Mouse (Mus musculus) midbrain, embryonic 11.5 days (tissue): ENCODE data around the gene Pik3cd. TPM values are rescaled to one million over a fixed set of nuclear protein-coding genes. Genes with fewer than 3 reads are reported as not detected.
A peak's percentile ranks its signal among the peaks of the same experiment; 100 is the strongest.

Experiments
- ATAC-seq: fragments of 200-750 bp; cut with Nextera tagmentation; 2 replicates; pipeline ENCODE4 v1.8.0; 2017; ENCODE audit warnings: moderate TSS enrichment, moderate library complexity; ENCODE audit not compliant: low FRiP score
- DNase-seq: peaks from one replicate; pipeline ENCODE4 v3.0.0; 2015; ENCODE audit warnings: low spot score; ENCODE audit errors: missing footprints
- H3K27ac ChIP-seq: fragments of 300-500 bp; sonication (generic); 2 replicates; pipeline ENCODE4 v1.5.1; 2014; ENCODE audit warnings: low read depth, low read length
- H3K27me3 ChIP-seq: fragments of 300-500 bp; sonication (generic); 2 replicates; pipeline ENCODE4 v1.6.1; 2014; ENCODE audit warnings: mild to moderate bottlenecking, low read length, moderate library complexity, mixed read lengths; ENCODE audit not compliant: control insufficient read depth, insufficient read depth
- H3K36me3 ChIP-seq: fragments of 300-500 bp; sonication (generic); 2 replicates; pipeline ENCODE4 v1.6.1; 2014; ENCODE audit warnings: mild to moderate bottlenecking, low read length, moderate library complexity, mixed read lengths; ENCODE audit not compliant: control insufficient read depth, insufficient read depth
- H3K4me1 ChIP-seq: fragments of 300-500 bp; sonication (generic); 2 replicates; pipeline ENCODE4 v1.6.1; 2014; ENCODE audit warnings: low read length; ENCODE audit not compliant: control insufficient read depth, insufficient read depth
- H3K4me2 ChIP-seq: fragments of 300-500 bp; sonication (generic); 2 replicates; pipeline ENCODE4 v1.6.1; 2014; ENCODE audit warnings: mild to moderate bottlenecking, moderate library complexity
- H3K4me3 ChIP-seq: fragments of 300-500 bp; sonication (generic); 2 replicates; pipeline ENCODE4 v1.5.1; 2014; ENCODE audit warnings: low read depth, low read length
- H3K9ac ChIP-seq: fragments of 300-500 bp; sonication (generic); 2 replicates; pipeline ENCODE4 v1.6.1; 2014; ENCODE audit warnings: low read length
- H3K9me3 ChIP-seq: fragments of 300-500 bp; sonication (generic); 2 replicates; pipeline ENCODE4 v1.6.1; 2016; ENCODE audit warnings: low read length; ENCODE audit not compliant: control insufficient read depth
- WGBS: fragments of 180-500 bp; shearing (Covaris S2); extraction: QIAGEN DNeasy Blood & Tissue Kit; methylation state at CpG from one replicate; pipeline ENCODE4 v1.1.7; 2014; 5-methylcytosine and 5-hydroxymethylcytosine counted together
- polyA plus RNA-seq: library from polyadenylated mRNA; unstranded; fragments of >200 nt; fragmentation: Nextera tagmentation; extraction: Ambion mirVana; gene quantifications from 2 replicates; pipeline ENCODE4 v1.2.1, GENCODE M21; 2014

Pik3cd gene
- polyA plus RNA-seq, 1 experiment from 2014 or later = 8.7 TPM

DNA sequence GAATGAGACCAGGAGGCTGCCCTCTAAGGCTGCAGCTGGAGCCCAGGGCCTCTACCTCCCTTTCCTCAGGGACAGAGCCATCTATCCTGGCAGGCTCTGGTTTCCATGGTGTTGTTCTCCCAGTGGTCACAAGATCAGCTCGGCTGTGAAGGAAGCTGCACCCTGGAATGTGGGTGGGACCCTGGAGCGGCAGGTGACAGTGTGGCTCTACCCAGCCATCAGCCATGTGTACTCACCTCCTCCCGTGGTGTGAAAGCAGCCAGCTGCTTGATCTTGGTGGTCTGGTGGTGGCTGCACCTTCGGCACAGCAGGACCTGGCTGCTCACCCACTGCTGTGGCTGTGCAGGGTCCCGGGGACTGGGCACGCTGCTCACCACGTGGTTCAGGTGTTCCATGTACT lies 28.5 kb upstream of the Pik3cd start:
- no peaks in the 10 kb centered on the region for H3K27me3 ChIP-seq
- ATAC-seq (no peak), DNase-seq (no peak)
- H3K4me3 ChIP-seq = no peak overlapping the region
- H3K27ac ChIP-seq = no peak overlapping the region
- no peak overlapping the region for H3K9ac ChIP-seq
- H3K4me1 ChIP-seq = peaks cover 19% of the 10 kb centered on the region
- peaks cover 27% of the 10 kb centered on the region for H3K36me3 ChIP-seq
- 86% methylated on average over 7 of the region's 7 CpGs for WGBS
- no peak overlapping the region for H3K4me2 ChIP-seq
- H3K9me3 ChIP-seq = no peaks in the 10 kb centered on the region

DNA sequence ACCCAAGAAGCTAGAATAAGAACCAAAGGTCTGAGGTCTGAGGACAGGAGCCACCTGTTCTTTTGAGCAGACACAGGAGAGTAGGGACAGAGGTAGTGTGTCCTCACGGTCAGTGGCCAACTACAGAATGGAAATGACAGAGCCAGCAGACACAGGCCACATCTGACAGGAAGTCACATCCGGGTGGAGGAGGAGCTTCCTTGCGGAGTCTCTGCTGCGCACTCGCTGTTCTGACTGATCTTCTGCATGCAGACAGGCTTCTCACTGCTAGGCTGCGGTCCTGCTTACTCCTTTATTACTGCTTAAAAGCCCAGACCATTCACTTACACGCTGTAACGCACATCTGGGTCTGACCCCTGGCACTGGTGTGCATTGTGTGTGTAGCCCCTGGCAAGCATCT lies 26.4 kb upstream of the Pik3cd start:
- H3K4me1 ChIP-seq = peaks cover 6% of the 10 kb centered on the region
- ATAC-seq (no peak), DNase-seq (no peak)
- H3K27ac ChIP-seq = no peak overlapping the region
- H3K4me2 ChIP-seq = no peak overlapping the region
- H3K9me3 ChIP-seq = no peaks in the 10 kb centered on the region
- H3K36me3 ChIP-seq = peaks cover 27% of the 10 kb centered on the region
- H3K9ac ChIP-seq = no peak overlapping the region
- 80% methylated on average over 8 of the region's 8 CpGs for WGBS
- H3K4me3 ChIP-seq = no peak overlapping the region
- H3K27me3 ChIP-seq = no peaks in the 10 kb centered on the region

DNA sequence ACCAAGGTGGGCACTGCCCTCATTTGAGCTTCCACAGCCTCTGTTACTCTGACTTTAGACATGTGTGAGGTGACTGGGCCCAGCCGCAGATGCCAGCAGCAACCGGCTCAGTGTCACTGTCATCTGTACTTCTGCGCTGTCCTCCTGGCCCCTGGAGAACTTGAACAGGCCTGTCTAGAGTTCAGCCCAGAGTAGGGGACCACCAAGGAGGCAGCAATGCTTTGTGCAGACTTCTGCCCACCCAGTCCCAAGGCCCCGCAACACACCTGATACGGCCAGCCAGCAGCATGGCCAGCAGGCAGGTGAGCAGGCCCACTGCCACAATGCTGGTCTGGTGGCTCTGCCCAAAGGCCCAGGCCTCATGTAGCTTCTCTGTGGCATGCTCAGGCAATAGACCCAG lies 25.3 kb upstream of the Pik3cd start:
- peaks cover 27% of the 10 kb centered on the region for H3K36me3 ChIP-seq
- no peak overlapping the region for H3K4me2 ChIP-seq
- DNase-seq (no peak), ATAC-seq (no peak)
- no peak overlapping the region for H3K9ac ChIP-seq
- H3K4me1 ChIP-seq = 0 out of 2 replicates have a peak, but pooled peaks cover 2% of the 10 kb centered on the region
- H3K4me3 ChIP-seq = no peak overlapping the region
- H3K9me3 ChIP-seq = no peaks in the 10 kb centered on the region
- H3K27ac ChIP-seq = no peak overlapping the region
- H3K27me3 ChIP-seq = no peaks in the 10 kb centered on the region
- 99% methylated on average over 5 of the region's 5 CpGs for WGBS

DNA sequence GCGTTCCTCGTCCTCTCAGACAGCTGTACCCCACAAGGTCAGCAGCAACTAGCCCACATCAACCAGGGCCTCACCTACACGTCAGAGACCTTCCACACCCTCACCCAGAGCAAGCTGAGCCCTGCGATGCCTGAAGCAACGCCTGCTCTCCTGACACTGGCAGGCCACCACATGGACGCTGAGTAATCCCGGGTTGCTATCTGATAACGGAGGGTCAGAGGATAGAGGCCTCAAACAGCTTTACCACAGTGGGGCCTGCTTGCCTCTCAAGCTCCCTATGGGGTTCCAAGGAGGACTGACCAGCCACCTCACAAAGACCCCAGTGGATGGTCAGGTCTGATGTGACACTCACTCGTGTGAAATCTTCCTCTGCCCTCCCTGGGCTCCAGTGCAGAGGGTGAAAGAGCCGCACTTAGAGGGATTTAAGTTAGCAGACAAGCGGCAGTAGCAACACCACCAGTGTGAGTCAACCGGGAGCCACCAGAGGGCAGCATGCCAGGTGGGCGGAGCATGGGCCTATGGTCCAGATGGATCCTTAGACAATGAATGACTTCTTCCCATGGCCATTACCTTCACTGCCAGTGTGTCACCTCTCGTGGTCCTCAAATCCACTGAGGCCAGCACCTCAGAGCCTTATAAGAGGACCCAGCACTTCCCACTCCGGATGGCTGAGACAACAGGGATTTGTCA lies 23.4 kb upstream of the Pik3cd start:
- ATAC-seq (peak; percentile 6; the same call in 1 of the 2 replicates), DNase-seq (peak; percentile 96)
- H3K4me3 ChIP-seq = no peak overlapping the region
- H3K4me1 ChIP-seq = 0 out of 2 replicates have a peak, but pooled peaks cover 2% of the 10 kb centered on the region
- H3K4me2 ChIP-seq = no peak overlapping the region
- H3K36me3 ChIP-seq = peaks cover 25% of the 10 kb centered on the region
- H3K27ac ChIP-seq = no peak overlapping the region; the same call in 1 of the 2 replicates
- H3K9ac ChIP-seq = no peak overlapping the region
- WGBS = 74% methylated on average over 15 of the region's 15 CpGs
- H3K9me3 ChIP-seq = no peaks in the 10 kb centered on the region
- H3K27me3 ChIP-seq = no peaks in the 10 kb centered on the region

DNA sequence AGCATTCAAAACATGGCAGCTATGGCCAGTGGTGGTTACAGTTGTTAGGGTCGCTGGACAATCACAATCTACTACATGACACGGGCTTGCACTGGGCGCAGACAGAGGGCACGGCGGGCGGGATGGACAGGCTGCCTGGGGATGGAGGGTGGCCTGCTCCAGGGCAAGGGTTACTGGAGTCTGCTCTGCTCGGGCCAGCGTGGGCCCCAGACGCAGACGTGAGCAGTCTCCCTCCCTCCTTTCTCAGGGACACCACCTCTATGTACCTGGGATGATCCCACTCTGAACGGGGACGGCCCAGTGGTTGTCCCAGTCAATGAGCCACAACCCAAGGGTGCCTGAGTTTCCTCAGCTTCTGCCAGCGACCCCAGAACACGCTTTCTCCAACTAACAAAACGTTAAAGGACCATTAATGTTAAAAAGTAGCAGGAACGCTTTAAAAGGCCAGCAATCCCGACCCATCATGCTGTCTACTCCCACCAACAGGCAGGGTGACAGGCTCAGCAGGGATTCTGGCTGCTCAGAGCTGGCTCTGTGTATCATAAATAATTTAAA lies 22.6 kb upstream of the Pik3cd start:
- DNase-seq (no peak), ATAC-seq (no peak)
- 93% methylated on average over 17 of the region's 17 CpGs for WGBS
- no peak overlapping the region for H3K9ac ChIP-seq
- no peak overlapping the region for H3K27ac ChIP-seq
- H3K4me2 ChIP-seq = no peak overlapping the region
- peaks cover 23% of the 10 kb centered on the region for H3K36me3 ChIP-seq
- H3K27me3 ChIP-seq = no peaks in the 10 kb centered on the region
- no peak overlapping the region for H3K4me3 ChIP-seq
- H3K4me1 ChIP-seq = 0 out of 2 replicates have a peak, but pooled peaks cover 2% of the 10 kb centered on the region
- H3K9me3 ChIP-seq = no peaks in the 10 kb centered on the region

DNA sequence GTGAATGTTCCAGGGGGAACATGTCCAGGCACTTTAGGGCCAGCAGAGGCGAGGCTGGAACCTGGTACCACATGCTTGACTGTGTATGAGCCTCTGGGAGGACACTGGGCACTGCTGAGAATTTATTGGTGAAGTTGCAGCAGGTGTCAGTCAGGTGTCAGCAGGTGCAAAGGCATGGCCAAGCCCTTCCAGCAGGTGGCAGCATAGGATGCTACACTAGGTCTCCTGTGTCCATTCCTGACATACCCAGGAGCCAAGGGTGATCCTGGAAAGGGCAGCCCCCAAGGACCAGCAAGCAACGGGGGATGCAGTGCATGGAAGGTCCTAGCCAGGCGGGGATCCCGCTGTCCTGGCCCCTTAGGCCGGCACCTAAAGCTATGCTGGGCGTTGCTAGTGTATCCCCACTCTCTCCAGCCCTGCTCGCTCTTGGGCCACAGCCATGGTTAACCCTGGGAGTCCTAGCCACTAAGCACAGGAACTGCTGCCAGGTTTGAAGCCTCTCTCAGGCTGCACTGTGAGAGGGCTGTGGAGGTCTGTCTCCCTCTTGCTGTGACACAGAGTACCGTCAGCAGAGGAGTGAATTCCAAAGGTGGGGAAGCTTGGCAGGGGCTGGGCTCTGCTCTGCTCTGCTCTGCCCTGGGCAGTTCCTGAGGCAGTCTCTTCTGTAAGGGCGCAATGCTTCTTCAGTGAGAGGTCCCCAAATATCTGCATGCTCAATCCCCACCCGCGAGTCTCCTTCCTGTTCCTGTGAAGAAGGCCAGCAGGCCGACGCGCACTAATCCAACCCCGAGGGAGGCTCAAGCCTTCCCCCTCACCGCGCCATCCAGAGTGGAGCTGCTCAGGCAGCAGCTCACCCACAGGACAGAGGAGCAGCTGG lies 21.7 kb upstream of the Pik3cd start:
- Histone ChIP-seq H3K9ac (no peak overlapping the region), H3K27ac (no peak overlapping the region), H3K9me3 (no peaks in the 10 kb centered on the region), H3K4me1 (0 out of 2 replicates have a peak, but pooled peaks cover 2% of the 10 kb centered on the region), H3K27me3 (no peaks in the 10 kb centered on the region), H3K4me2 (no peak overlapping the region), H3K36me3 (peaks cover 23% of the 10 kb centered on the region), H3K4me3 (no peak overlapping the region)
- DNase-seq = no peak
- peak; percentile 19; the same call in 1 of the 2 replicates for ATAC-seq
- WGBS = 78% methylated on average over 17 of the region's 17 CpGs

DNA sequence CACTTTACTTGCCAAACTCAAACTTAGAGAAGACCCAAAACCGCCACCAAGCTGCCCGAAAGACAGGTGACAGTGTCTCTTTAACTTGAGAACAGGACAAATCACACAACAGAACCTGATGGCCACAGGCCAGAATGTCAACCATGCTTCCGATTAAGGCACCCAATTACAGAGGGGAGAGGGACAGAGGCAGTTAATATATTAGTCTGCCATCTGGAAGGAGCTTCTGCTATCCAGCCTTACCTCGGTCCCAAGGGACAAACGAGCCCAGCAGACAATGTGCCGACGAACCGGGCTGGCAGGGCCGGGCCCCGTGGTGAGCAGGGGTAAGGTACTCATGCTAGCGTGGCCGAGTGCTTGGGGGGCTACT lies 20.6 kb upstream of the Pik3cd start:
- Histone ChIP-seq H3K27me3 (no peaks in the 10 kb centered on the region), H3K27ac (no peak overlapping the region), H3K36me3 (peaks cover 33% of the 10 kb centered on the region), H3K4me3 (no peak overlapping the region), H3K9ac (no peak overlapping the region), H3K4me1 (0 out of 2 replicates have a peak, but pooled peaks cover 2% of the 10 kb centered on the region), H3K4me2 (no peak overlapping the region), H3K9me3 (no peaks in the 10 kb centered on the region)
- DNase-seq = no peak
- no peak for ATAC-seq
- 91% methylated on average over 12 of the region's 12 CpGs for WGBS

DNA sequence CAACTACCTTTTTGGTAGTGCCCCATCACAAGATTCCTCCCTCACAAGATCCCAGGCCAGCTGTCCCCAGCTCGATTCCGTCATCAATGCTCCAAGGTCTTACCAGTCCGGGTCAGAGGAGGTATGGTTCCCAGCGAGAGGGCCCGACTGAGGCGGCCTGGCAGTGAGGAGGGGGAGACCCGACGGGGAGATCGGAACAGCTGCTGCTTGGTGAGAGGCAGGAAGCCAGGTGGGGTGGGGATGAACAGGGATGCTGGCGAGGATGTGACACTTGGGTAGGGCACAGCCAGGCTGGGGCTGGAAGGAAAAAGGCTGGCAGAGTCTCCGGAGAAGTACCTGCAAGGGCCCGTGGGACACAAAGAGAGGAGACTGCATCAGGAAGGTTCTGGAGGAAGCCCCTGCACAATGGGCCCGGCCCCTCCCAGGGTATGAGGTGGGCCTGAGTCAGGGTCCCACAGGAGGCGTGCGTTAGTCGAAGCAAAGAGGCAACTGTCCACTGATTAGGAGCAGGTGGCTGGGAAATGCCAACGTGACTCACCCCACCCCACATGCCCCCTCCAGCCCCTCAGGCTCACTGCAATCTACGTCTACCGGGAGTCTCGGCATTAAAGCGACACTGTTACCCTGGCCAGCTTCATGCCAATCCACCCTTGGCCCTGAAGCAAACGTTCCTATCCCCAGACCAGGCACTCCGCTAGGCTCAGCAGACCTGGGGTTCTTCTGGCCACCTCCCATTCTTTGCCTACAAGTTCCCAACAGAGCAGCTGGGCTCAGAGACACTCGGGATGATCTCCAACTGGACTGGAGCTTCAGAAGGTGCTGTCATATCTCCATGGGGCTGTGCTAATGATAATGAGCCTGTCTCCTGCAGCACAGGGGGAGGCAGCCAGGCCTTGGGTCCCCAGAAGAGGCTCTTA lies 20.0 kb upstream of the Pik3cd start:
- 90% methylated on average over 21 of the region's 24 CpGs for WGBS
- H3K36me3 ChIP-seq = peaks cover 38% of the 10 kb centered on the region
- ATAC-seq = no peak
- no peaks in the 10 kb centered on the region for H3K9me3 ChIP-seq
- no peak overlapping the region for H3K9ac ChIP-seq
- H3K4me3 ChIP-seq = no peak overlapping the region
- DNase-seq = no peak
- 0 out of 2 replicates have a peak, but pooled peaks cover 2% of the 10 kb centered on the region for H3K4me1 ChIP-seq
- H3K27me3 ChIP-seq = no peaks in the 10 kb centered on the region
- H3K27ac ChIP-seq = no peak overlapping the region
- H3K4me2 ChIP-seq = no peak overlapping the region
